Mouse (Mus musculus) adrenal gland, postnatal 25 days (tissue): ENCODE measurements around the gene Cux1. TPM values are rescaled to one million over a fixed set of nuclear protein-coding genes. Genes with fewer than 3 reads are reported as not detected.

Experiments used
- DNase-seq: peaks from one replicate; pipeline ENCODE4 v3.0.0; 2021; ENCODE audit warnings: mixed read lengths
- total RNA-seq: library from RNA; stranded (reverse); gene quantifications from 2 replicates; pipeline ENCODE4 v1.2.3, GENCODE M21; 2021

The Cux1 gene
- total RNA-seq, 1 experiment from 2014 or later = 109 TPM

DNA sequence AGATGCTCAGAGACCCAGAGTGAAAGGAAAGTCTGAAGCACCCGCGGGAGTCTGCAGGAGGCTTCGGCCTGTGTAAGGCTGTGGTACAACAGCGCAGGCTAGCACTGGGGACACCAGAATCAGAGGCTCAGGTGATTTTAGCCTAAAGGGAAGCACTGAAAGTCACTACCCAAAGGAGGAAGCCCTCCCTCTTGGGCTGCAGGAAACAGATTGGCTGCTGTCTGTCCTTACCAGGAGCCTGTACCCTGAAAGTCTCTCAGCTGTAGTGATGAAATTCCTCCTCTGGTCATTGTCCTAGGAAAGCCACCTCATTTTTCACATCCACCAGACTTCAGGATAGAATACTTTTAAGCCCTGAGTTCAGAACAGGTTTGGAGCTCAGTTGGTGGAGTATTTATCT, 30.5 kb downstream of the Cux1 start:
- no peak for DNase-seq

DNA sequence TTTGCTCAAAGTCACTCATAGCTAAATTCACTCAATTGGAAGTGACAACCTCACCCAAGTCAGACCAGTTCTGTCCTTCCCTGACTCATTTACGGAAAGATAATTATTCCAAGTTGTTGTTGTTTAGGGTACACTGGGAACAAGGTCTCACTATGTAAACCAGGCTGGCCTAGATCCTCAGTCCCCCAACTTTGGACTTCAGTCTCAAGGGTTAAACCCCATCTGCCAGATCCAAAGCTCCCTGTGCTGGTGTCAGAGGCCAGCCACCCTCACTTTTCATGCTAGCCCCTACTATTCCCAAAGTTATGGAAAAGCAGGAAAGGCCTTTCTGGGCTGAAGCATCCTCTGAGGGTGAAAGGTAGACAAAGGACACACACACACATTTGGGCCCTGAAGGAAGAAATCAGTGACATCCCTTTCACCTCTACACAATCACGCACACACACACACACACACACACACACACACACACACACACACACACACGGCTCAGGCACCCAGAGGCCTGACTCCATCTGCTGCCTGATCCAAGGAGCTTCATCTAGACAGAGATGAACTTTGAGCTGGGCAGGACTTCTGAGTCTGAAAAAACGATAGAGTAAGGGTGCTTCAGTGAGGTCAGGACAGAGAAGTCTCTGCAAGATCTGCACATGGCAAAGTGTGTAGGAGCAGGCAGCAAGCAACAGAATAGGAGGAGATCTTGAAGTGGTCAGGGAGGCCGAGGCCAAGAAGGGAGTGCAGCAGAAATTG, 31.1 kb downstream of the Cux1 start:
- DNase-seq = no peak

DNA sequence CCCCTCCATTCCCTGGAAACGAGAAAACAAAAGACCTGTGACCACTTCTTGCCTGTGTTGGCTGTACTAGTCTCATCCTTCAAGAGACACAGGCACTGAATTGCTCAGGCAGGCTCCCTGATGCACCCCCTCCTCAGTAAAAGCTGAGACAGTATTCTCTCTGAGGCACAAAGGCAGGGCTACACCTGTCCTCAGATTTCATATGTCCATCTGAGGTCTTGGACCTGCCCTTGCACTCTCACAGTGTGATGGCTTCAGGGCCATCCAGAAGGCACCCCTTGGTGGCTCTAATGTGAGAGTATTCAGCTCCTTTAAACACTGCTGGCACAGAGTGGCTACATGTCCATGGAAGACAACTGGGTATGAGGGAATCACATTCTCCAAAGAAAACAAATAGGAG, 32.1 kb downstream of the Cux1 start:
- no peak for DNase-seq

DNA sequence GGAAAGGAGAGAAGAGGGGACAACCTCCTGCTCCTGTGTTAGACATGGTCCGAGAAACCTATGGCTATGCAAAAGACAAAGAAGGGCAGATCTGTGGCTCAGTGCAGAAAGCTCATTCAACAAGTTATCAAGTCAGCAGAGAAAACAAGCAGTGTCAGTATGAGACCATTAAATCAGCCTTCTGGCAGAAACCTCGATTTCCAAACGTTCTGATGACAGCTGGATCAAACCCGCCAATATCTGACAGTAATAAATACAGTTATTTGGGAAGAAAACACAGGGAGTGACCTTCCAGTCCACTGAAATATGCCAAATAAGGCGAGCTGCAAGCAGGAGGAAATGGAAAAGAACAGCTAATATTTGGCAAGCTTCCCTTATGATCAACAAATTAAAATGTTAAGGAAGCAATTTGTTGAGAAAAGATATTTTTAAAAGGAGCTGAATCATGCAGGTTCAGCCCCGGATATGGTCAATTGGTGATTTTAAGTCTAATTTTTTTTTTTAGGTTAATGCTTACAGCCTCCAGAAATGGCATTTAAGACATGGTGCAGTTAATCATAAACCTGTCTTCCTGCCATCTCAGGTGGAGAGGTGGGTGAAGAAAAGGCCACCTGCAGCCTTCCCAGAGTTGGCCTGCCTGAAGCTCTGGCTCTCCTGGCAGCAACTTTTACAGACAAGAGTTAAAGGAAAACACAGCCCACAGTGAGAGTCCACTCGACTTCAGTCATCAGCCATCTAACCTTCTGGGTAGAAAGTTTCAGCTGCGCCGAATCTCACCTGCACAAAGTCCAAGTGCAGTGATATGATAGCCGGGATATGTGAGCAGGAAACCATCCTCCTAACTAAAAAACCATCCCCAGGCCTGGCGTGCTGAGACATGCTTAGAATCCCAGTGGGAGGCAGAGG, 33.7 kb downstream of the Cux1 start:
- no peak for DNase-seq

DNA sequence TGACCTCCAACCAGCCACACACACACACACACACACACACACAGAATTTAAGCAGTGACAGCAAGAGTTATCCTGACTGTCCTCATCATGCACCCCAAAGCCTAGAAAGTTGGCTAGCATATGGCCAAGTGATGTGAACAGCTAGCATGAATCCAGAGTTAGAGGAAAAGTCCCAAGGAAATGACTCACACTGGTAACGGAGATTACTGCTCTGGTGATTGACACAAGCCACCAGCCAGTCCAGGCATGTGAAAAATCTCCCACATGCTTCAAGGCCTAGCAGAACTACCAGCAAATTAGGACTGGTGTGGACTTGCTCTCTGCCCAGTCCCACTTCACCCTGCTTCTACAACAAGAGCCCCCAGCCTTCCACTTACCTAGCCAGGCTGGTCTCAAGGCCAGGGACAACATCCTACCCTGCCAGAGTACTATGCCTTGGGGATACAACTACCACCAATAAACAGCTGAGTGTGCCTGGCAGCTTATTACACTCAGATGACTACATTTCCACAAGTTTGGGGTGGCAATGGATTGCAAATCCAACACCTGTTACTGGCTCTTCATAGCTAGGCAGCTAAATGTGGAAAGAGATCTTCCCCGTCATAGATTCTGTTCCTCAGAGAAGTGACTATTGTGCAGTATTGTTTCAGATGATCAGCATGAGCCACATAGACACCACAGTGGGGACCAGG, 35.5 kb downstream of the Cux1 start:
- no peak for DNase-seq

DNA sequence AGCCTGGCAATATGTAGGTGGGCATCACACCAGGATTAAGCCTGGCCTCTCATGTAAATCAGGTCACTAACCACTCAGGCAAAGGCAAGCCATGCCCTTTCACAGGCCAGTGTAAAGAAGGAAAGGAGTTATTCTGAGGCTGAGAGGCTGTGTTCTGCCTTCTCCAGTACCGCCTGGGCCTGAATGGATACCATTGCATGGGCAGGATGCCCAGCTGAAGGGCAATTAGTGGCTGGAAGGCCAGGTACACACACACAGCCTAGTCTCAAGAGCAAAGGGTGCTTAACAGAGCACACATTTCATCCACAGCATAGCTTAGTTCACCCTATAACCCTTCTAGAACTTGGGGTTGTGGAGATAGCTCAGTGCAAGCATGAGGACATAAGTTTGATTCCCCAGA, 36.4 kb downstream of the Cux1 start:
- DNase-seq = no peak

DNA sequence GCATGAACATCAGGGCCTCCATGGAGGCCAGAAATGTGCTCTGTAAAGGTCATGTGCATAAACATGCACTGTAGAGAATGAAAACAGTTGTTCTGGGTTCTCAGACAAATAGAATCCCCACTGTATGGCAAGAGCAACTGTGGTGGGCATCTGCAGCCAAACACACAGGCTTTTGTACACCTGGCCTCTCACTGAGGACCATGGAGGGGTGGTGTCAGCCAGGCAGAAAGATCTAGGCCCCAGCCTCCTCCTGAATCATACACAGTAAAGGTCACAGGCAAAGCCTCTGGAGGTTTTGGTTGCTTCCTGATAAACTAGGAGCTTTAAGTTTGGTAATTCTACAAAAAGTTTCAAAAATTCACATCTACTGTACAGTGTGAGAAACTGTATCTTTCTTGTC, 38.1 kb downstream of the Cux1 start:
- no peak for DNase-seq

DNA sequence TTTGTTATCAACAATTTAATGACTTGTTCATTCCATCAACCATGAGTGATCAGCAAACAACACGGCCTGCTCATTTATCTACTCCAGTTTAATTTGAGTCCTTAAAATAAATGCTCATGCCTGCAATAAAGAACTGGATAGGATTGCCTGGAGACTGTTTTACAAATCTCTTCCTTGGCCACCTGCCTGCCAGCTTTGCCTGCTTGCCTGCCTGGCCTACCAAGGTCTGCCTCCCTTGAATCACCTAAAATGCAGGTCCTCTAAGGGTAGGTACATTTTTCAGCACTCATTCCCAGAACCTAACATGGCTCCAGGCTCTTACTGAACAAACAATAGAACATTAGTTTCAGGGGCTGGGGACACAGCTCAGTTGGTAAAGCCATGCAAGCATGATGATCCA, 39.4 kb downstream of the Cux1 start:
- DNase-seq = no peak

DNA sequence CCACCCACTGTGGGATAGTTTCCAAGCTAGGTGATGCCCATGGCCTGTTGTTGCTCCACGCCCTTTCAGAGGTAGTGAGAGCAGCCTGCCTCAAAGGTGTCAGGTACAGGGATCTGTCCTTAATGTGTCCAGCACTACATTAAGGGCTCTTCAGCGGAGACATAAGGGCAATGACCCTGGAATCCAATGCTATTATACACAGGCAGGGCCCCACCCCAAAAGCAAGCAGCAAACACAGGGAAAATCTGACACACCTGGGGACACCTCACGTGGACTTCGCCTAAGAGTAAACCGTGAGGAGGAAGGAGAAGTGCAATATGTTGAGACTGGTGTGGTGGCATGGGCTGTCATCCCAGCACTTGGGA, 40.8 kb downstream of the Cux1 start:
- no peak for DNase-seq

DNA sequence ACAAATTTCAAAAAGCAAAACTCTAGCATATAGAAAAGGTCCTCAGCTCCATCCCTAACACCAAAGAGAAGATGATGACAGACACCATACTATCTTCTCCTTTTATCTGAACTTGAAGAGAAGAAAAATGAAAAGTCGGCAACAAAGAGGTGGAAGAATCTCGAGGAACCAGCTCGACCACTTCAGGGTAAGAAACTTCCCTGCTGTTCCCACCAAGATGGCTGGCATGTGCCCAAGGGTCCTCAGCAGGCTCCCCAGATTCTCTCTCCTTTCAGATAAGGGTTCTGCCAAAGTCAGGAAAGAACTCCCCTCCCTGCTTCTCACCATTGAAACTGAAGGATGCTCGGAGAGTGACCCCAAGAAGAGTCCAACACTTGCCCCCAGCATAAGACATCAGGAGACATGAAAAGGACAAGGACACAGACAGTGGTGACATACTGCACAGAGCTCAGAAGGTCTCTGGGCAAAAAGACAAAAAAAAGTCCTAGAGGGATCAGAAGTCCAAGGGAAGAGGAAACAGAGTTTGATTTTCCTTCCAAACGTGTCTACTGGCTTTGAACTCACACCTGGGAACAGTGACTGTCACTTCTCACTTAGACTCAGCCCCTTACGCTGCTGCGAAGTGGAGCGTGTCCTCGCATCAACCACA, 41.3 kb downstream of the Cux1 start:
- DNase-seq = no peak

DNA sequence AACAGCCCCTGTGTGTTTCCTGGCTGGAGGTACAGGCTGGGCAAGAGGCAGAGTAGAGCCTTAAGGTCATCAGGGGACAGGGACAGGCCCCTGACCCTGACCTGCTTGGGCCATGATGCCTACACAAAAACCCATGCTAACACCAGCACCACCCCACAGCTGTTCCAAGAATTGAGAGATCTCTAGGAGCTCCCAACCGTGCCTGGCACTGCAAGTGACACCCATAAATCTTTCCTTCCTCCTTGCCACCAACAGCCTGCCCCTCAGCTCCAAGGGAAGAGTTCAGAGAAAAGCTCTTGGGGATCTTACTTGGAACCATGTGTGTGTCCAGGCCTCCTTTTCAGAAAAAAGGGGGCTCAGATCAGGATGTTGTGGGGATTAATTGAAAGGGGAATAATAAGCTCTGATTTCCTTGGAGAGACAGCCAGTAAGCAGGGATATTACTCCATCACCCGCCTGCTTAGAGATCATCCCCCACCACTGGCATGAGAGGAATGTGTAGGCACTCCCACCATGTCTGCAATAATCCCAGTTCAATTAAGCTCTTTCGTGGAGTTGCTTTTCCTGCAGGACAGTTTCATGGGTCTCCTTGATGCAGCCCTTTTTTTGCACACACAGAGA, 44.3 kb downstream of the Cux1 start:
- no peak for DNase-seq

DNA sequence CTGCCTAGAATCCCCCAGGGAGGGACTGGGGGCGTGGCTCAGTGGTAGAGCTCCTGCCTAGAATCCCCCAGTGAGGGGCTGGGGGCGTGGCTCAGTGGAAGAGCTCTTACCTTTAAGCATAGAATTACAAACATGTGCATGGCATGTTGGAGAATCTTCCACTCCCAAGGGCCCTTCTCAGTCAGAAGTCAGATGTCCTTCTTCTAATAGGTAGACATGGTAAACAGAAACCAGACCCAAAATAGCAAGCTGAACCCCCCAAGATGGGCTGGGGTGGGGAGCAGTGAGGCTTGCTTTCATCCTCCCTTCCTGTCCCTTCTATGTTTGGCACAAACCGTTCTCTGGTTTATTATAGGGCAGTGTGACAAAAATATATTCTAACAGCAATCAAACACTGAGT, 45.6 kb downstream of the Cux1 start:
- DNase-seq = no peak

DNA sequence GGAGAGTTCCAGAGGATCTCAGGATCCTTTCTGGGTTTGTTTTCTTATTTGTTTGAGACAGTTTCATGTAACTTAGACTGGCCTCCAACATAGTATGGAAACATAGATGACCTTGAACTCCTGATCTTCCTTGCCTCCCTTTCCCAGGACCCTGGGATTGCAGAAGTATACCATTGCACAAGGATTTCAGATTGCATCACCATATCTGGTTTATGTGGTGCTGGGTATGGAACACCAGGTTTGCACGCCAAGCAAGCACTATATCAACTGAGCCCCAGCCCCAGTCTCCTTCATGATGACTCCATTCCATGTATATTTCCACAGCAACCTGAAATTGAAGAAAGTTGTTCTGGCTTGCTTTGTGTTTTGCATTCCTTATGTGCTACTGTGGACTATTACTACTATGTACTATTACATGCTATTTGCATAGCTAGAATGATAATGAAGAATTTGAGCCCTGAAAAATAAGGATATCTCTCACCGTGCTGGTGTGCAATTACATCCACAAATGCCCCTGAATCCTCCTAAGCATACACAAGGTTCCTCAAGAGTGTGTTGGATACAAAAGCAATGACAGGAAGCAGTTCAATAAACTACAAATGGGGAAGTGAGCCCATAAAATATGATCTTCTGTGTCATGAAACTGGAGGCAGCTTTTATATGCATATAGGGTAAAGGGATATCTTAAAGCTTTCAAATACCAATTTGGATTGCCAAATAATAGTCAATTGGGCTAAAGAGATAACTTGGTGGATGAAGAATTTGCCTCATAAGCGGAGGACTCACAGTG, 48.4 kb downstream of the Cux1 start:
- DNase-seq = no peak

DNA sequence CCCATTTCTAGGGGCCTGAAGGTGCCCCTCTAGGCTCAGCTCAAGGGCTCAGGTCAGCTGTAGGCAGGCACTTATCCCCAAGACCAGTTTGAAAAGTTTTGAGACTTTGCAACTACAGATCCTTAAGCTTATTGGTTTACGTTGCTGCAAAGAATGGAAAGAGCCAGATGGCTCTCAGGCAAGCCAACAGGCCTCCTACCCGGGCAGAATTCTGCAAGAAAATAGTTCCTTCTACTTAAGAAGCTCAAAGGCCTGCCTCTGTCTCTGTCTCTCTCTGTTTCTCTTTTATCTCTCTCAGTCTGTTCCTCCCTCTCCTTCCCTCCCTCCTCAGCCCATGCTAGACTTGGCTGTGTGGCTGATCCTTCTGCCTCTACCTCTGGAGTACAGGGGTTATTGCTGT, 49.8 kb downstream of the Cux1 start:
- no peak for DNase-seq

DNA sequence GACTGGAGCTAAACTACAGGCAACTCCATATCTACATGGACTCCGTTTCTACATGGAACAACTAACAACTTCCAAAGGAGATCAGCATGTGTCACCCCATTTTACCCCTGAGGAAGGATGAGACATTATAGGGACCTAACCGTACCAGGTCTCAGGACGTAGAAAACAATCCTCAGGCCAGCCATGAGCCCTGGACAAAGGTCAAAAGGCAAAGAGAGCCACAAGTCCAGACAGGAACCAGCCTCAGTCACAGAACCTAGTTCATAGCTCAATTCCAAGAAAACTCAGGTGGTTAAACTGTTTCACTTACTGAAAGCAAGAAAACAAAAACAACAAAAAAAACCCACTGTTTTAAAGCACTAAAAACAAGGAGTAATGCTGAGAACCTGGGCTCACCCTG, 50.7 kb downstream of the Cux1 start:
- DNase-seq = no peak

DNA sequence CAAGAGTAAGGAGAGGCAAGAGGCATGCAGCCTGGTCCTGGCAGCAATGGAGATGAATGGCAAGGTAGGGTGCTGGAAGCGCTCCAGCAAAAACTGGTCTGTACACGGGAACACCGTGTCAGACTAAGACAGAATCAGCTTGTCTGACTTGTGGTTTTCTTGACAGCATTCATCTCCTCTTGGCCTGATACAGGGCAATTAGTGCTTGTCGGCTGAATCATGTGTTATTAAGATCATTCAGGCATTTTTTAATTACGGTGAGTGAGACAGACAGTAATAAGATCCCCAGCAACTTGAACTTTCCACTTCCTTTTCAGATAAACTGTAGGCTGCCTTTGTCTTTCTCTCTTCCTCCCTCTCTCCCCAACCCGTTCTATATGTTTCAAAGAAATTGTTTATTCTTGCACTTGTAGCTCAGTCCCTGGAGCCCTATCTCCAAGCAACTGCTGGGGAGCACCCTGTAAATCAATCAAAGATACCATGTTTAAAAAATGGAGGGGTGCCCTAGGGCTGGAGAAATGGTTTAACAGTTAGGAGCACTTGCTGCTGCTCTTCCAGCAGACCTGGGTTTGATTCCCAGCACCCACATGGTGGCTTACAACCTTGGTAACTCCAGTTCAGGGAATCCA, 53.1 kb downstream of the Cux1 start:
- DNase-seq = no peak

DNA sequence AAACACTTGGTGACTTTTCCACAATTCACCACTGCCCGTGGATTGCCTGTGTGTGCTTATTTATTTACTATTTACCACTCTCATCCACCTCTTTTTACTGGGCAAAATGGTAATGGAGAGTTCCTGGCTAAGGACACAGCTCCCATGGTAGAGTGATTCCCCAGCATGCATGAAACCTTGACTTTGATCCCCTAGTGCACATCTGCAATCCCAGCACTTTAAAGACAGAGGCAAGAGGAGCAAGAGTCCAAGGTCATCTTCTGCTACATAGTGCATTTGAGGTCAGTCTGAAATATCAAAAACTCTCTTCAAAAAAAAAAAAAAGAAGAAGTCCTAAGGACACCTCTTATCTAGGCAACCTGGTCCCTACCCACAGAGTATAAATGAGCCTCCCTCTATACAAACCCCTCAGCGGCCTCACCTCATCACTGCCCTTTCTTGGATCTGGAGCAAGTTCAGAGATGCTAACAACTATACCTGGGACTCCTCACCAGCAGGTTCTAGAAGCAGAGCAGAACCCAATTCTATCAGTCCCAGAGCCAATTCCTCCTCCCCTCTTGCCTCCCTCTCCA, 55.1 kb downstream of the Cux1 start:
- DNase-seq = no peak

DNA sequence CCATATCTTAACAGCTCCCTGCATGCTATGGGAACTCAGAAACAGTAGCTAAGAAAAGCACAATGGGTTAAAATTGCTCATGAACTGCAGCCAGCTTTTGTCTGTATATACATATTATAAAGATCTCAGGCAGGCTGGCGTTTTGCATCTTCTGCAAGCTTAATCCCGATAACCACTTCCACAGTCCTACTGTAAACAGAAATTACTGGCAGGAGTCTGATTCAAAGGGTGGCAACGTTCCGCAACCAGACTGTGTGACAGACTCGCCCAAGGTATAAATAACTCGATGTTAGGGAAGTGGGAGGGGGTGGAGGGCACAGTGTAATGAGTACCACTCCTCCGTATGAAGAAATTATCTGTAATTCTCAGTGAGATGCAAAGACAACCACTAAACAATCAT, 55.9 kb downstream of the Cux1 start:
- DNase-seq = no peak

DNA sequence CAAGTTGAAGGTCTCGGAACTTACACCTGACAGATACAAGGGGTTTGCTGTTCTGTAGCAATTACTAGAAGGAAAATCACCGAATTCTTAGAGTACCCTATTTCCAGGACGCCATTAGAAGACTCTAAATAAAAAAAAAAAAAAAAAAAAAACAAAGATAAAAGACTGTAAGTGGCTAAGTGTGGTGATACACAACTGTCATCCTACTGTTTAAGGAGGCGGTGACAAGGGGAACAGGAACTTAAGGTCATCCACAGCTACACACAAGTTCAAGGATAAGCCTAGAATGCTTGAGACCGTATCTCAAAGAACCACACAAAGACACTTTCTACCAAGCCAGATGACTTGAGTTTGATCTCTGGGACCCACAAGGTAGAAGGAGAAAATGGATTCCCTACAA, 56.7 kb downstream of the Cux1 start:
- no peak for DNase-seq

DNA sequence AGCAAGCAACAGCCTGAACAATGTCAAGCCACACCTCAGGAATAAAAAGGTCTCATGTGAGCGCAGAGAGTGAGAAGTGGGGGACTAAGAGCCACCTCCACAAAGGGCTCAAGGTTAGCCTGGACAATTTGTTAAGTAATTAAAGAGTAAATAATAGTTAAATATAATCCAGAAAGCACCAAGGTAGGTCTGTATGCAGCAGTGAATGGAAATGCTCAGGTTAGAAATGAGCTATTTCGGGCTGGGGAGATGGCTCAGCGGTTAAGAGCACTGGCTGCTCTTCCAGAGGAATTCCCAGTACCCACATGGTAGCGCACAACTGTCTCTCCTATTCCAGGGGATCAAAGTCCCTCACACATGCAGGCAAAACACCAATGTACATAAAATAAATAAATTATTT, 59.7 kb downstream of the Cux1 start:
- DNase-seq = no peak

DNA sequence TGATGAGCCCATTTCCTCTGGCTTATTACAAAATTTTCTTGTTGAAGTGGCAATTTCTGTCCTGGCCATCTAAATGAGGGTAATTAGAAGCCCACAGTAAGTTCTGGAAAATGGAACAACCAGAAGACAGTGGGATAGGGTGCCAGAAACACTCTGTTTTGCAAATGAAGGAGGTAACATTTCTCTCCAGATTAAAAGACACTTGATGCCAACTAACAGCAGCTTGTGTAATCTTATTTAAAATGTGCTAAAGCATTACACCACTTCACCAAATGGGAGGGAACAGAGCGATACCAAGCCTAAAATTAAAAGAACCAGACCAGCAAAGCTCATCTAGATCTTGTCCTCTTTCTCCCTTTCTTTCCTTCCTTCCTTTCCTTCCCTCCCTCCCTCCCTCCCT, 61.0 kb downstream of the Cux1 start:
- DNase-seq = no peak
